Mouse (Mus musculus) liver, embryonic 14.5 days (tissue): ENCODE data around the gene Elmo2. TPM values are rescaled to one million over a fixed set of nuclear protein-coding genes. Genes with fewer than 3 reads are reported as not detected.

Source experiments
- ATAC-seq: fragments of 200-750 bp; cut with Nextera tagmentation; 2 replicates; pipeline ENCODE4 v1.8.0; 2017; ENCODE audit warnings: moderate number of reproducible peaks, mild to moderate bottlenecking, moderate library complexity; ENCODE audit not compliant: insufficient read depth
- DNase-seq, 3 experiments: peaks; one replicate each; pipeline ENCODE4 v3.0.0-alpha.2; 2012 to 2013; ENCODE audit warnings: low read depth in 3 of 3, low spot score in 3 of 3
- H3K27ac ChIP-seq: fragments of 300-500 bp; sonication (generic); 2 replicates; pipeline ENCODE4 v1.5.1; 2014; ENCODE audit warnings: moderate library complexity, mild to moderate bottlenecking, control low read depth, inconsistent platforms
- H3K27me3 ChIP-seq: fragments of 300-500 bp; sonication (generic); 2 replicates; pipeline ENCODE4 v1.6.1; 2014; ENCODE audit warnings: mild to moderate bottlenecking, low read length, moderate library complexity; ENCODE audit not compliant: control insufficient read depth, insufficient read depth
- H3K36me3 ChIP-seq: fragments of 300-500 bp; sonication (generic); replicated peaks from 2 replicates; pipeline ENCODE4 v1.6.1; 2014; ENCODE audit warnings: low read depth; ENCODE audit not compliant: control insufficient read depth, insufficient read depth
- H3K4me1 ChIP-seq, 2 experiments: fragments of 200-500 bp in 1 of 2; fragments of 300-500 bp in 1 of 2; sonication (generic) in 1 of 2; replicated peaks; 2 replicates each; pipeline ENCODE4 v1.6.1; 2012 to 2014; ENCODE audit warnings: antibody characterized with exemption in 1 of 2, inconsistent platforms in 1 of 2, low read length in 1 of 2; ENCODE audit not compliant: control insufficient read depth in 2 of 2, insufficient read depth in 2 of 2
- H3K4me2 ChIP-seq: fragments of 300-500 bp; sonication (generic); 2 replicates; pipeline ENCODE4 v1.6.1; 2014; ENCODE audit warnings: low read depth, mild to moderate bottlenecking, control low read depth, moderate library complexity
- H3K4me3 ChIP-seq, 2 experiments: fragments of 200-500 bp in 1 of 2; fragments of 300-500 bp in 1 of 2; sonication (generic) in 1 of 2; 2 replicates each; pipeline ENCODE4 v1.5.1; 2012 to 2014; ENCODE audit warnings: low read depth in 2 of 2, low read length in 2 of 2, mild to moderate bottlenecking in 2 of 2, control low read depth in 1 of 2, inconsistent platforms in 1 of 2, moderate library complexity in 1 of 2; ENCODE audit not compliant: insufficient read depth in 1 of 2
- H3K9ac ChIP-seq: fragments of 300-500 bp; sonication (generic); replicated peaks from 2 replicates; pipeline ENCODE4 v1.6.1; 2014; ENCODE audit warnings: mild to moderate bottlenecking, control low read depth, moderate library complexity
- H3K9me3 ChIP-seq: fragments of 300-500 bp; sonication (generic); 2 replicates; pipeline ENCODE4 v1.6.1; 2016; ENCODE audit warnings: low read length, mixed read lengths; ENCODE audit not compliant: control insufficient read depth
- CTCF ChIP-seq: IDR thresholded peaks from 2 replicates; pipeline ENCODE4 v1.5.1; 2016; ENCODE audit warnings: antibody characterized with exemption, low read depth, control low read depth
- EP300 ChIP-seq: IDR thresholded peaks from 2 replicates; pipeline ENCODE4 v1.6.1; 2016; ENCODE audit warnings: antibody characterized with exemption, low read depth
- WGBS: fragments of 180-500 bp; shearing (Covaris S2); extraction: QIAGEN DNeasy Blood & Tissue Kit; methylation state at CpG from one replicate; pipeline ENCODE4 v1.1.7; 2014; ENCODE audit not compliant: insufficient replicate concordance; 5-methylcytosine and 5-hydroxymethylcytosine counted together
- polyA plus RNA-seq, 2 experiments: library from polyadenylated mRNA; depleted of rRNA in 1 of 2; stranded (reverse) in 1 of 2; unstranded in 1 of 2; fragments of >200 nt; fragmentation: Nextera tagmentation in 1 of 2; extraction: Ambion mirVana in 1 of 2; gene quantifications; 2 replicates each; pipeline versions ENCODE4 v1.2.1 to v1.2.3; 2012 to 2014

The Elmo2 gene
- polyA plus RNA-seq, 2 experiments, result 10.2 to 13.1 TPM

GRCm38 (mm10) chr2:165305438-165305837 is 20.8 kb downstream of the Elmo2 start:
- Histone ChIP-seq H3K4me2 (no peak overlapping the region), H3K9me3 (no peaks in the 10 kb centered on the region), H3K4me3 (no peak overlapping the region), H3K27ac (no peak overlapping the region), H3K4me1 (no peaks in the 10 kb centered on the region; a peak in 1 of 4 replicates), H3K36me3 (peaks cover 3% of the 10 kb centered on the region; the same call in 1 of the 2 replicates), H3K27me3 (no peaks in the 10 kb centered on the region), H3K9ac (no peak overlapping the region)
- DNase-seq, result no peak
- TF ChIP-seq CTCF, result no peak
- TF ChIP-seq EP300, result no peak
- 71% methylated on average over 8 of the region's 8 CpGs for WGBS
- no peak for ATAC-seq

GRCm38 (mm10) chr2:165304819-165305218 is 21.5 kb downstream of the Elmo2 start:
- Histone ChIP-seq H3K27me3 (no peaks in the 10 kb centered on the region), H3K36me3 (peaks cover 3% of the 10 kb centered on the region; the same call in 1 of the 2 replicates), H3K9me3 (no peaks in the 10 kb centered on the region), H3K4me3 (no peak overlapping the region), H3K27ac (no peak overlapping the region), H3K9ac (no peak overlapping the region), H3K4me2 (peak overlapping the region; percentile 9; the same call in 1 of the 2 replicates), H3K4me1 (no peaks in the 10 kb centered on the region; a peak in 1 of 4 replicates)
- DNase-seq (no peak), ATAC-seq (no peak)
- TF ChIP-seq CTCF (no peak), EP300 (no peak)
- WGBS, result 74% methylated on average over 19 of the region's 19 CpGs

GRCm38 (mm10) chr2:165303354-165304012 is 22.8 kb downstream of the Elmo2 start:
- no peak overlapping the region for H3K27ac ChIP-seq
- ATAC-seq, result no peak

DNA sequence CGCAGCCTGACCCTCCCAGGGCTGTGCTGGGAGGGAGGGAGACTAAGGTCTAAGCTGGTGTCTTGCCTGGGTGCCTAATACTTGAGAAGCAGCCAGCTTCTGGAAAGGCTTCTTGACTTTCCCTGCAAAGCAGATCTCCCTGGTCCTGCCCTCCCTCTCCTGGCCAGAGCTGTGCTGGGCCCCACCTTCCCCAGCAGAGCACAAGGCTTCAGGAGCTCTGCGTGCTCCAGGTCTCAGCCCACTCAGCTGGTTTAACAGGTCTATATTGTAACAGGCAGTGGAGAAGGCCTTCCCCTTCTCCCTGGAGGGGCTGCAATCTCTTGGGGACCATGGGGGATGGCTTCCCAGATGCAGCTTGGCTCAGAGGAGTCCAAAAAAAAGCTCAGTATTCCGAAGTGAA is 24.9 kb downstream of the Elmo2 start:
- no peak overlapping the region for H3K9ac ChIP-seq
- DNase-seq (no peak), ATAC-seq (no peak)
- no peak overlapping the region for H3K27ac ChIP-seq
- TF ChIP-seq CTCF (no peak), EP300 (no peak)
- WGBS, result 73% methylated on average over 3 of the region's 3 CpGs
- H3K27me3 ChIP-seq, result no peaks in the 10 kb centered on the region
- H3K4me3 ChIP-seq, result no peak overlapping the region
- no peak overlapping the region for H3K4me2 ChIP-seq
- peaks cover 3% of the 10 kb centered on the region for H3K36me3 ChIP-seq
- no peaks in the 10 kb centered on the region; a peak in 1 of 4 replicates for H3K4me1 ChIP-seq
- no peaks in the 10 kb centered on the region for H3K9me3 ChIP-seq

More at GRCm38 (mm10) chr2:165303354-165304012, 22.8 kb downstream of the Elmo2 start:
- H3K4me3 ChIP-seq, result no peak overlapping the region
- H3K4me1 ChIP-seq, result no peaks in the 10 kb centered on the region; a peak in 1 of 4 replicates
- H3K9ac ChIP-seq, result no peak overlapping the region
- no peak overlapping the region for H3K4me2 ChIP-seq
- peaks cover 3% of the 10 kb centered on the region; the same call in 1 of the 2 replicates for H3K36me3 ChIP-seq
- no peaks in the 10 kb centered on the region for H3K9me3 ChIP-seq
- H3K27me3 ChIP-seq, result no peaks in the 10 kb centered on the region
- TF ChIP-seq EP300 (no peak), CTCF (no peak)
- 77% methylated on average over 6 of the region's 6 CpGs for WGBS
- DNase-seq, result no peak

GRCm38 (mm10) chr2:165300885-165301284 is 25.4 kb downstream of the Elmo2 start:
- H3K36me3 ChIP-seq, result peaks cover 3% of the 10 kb centered on the region
- H3K27me3 ChIP-seq, result no peaks in the 10 kb centered on the region
- H3K4me3 ChIP-seq, result no peak overlapping the region
- 81% methylated on average over 6 of the region's 6 CpGs for WGBS
- no peak for DNase-seq
- no peak overlapping the region for H3K4me2 ChIP-seq
- H3K9me3 ChIP-seq, result no peaks in the 10 kb centered on the region
- no peak for ATAC-seq
- no peak overlapping the region for H3K9ac ChIP-seq
- no peak for TF ChIP-seq CTCF
- no peak for TF ChIP-seq EP300
- H3K27ac ChIP-seq, result no peak overlapping the region
- H3K4me1 ChIP-seq, result no peaks in the 10 kb centered on the region; a peak in 1 of 4 replicates
